Mouse (Mus musculus) cerebellum, postnatal 25 days (tissue): ENCODE results near the gene Ubald1.

Source experiments
- DNase-seq, 2 experiments: peaks; one replicate each; pipeline ENCODE4 v3.0.0; 2021; ENCODE audit warnings: mixed read lengths in 2 of 2

The Ubald1 gene

GRCm38 (mm10) chr16:4898881-4899280, 18.8 kb upstream of the Ubald1 start:
- DNase-seq: peak; percentile 40 to 51

- no peak for DNase-seq
These were observed 17.1 kb upstream of the Ubald1 start for GRCm38 (mm10) chr16:4897146-4897730.

GRCm38 (mm10) chr16:4896249-4897027, 16.3 kb upstream of the Ubald1 start:
- peak; percentile 46 to 50 for DNase-seq

GRCm38 (mm10) chr16:4894201-4894908, 14.2 kb upstream of the Ubald1 start:
- DNase-seq: no peak

GRCm38 (mm10) chr16:4892171-4892570, 12.1 kb upstream of the Ubald1 start:
- DNase-seq: no peak

GRCm38 (mm10) chr16:4890201-4890709, 10.1 kb upstream of the Ubald1 start:
- DNase-seq: no peak

- DNase-seq: no peak
These were observed 6.5 kb upstream of the Ubald1 start for GRCm38 (mm10) chr16:4886690-4887020.

- peak; percentile 88 to 95 for DNase-seq
These were observed 5.9 kb upstream of the Ubald1 start, which contains the start of gene Mgrn1 for GRCm38 (mm10) chr16:4885760-4886689. Gene Mgrn1, plus strand, starts transcription at chr16:4886249.

- no peak for DNase-seq
These were observed 4.8 kb upstream of the Ubald1 start for GRCm38 (mm10) chr16:4884930-4885329.

GRCm38 (mm10) chr16:4881400-4882351, 1.6 kb upstream of the Ubald1 start:
- no peak for DNase-seq

GRCm38 (mm10) chr16:4879708-4880124, 399 bp downstream of the Ubald1 start:
- peak; percentile 93 to 95 for DNase-seq

GRCm38 (mm10) chr16:4879101-4879707, 911 bp downstream of the Ubald1 start:
- DNase-seq: peak in 1 of 2 experiments; percentile 70

GRCm38 (mm10) chr16:4878192-4878885, 1.8 kb downstream of the Ubald1 start:
- DNase-seq: peak in 1 of 2 experiments; percentile 30

- no peak for DNase-seq
These were observed 2.4 kb downstream of the Ubald1 start for GRCm38 (mm10) chr16:4877701-4878100.

- DNase-seq: peak in 1 of 2 experiments; percentile 38
These were observed 2.9 kb downstream of the Ubald1 start for GRCm38 (mm10) chr16:4877195-4877594.

GRCm38 (mm10) chr16:4876033-4876680, 4.0 kb downstream of the Ubald1 start:
- peak; percentile 53 to 78 for DNase-seq

GRCm38 (mm10) chr16:4875198-4876032, 4.7 kb downstream of the Ubald1 start:
- peak in 1 of 2 experiments; percentile 34 for DNase-seq

GRCm38 (mm10) chr16:4871926-4872325, 8.2 kb downstream of the Ubald1 start:
- DNase-seq: no peak
